Mouse (Mus musculus) lung, postnatal 0 days (tissue): Measurements from ENCODE around the gene Pde8b. TPM values are rescaled to one million over a fixed set of nuclear protein-coding genes. Genes with fewer than 3 reads are reported as not detected.
A peak's percentile ranks its signal among the peaks of the same experiment; 100 is the strongest.

Source experiments
- ATAC-seq: fragments of 200-750 bp; cut with Nextera tagmentation; 2 replicates; pipeline ENCODE4 v1.8.0; 2017; ENCODE audit warnings: moderate library complexity
- DNase-seq: peaks from one replicate; pipeline ENCODE4 v3.0.0-alpha.2; 2016; ENCODE audit warnings: low spot score
- H3K27ac ChIP-seq: fragments of 300-500 bp; sonication (generic); 2 replicates; pipeline ENCODE4 v1.5.1; 2014; ENCODE audit warnings: antibody characterized with exemption, mild to moderate bottlenecking, low read length, mixed read lengths
- H3K27me3 ChIP-seq: fragments of 300-500 bp; sonication (generic); replicated peaks from 2 replicates; pipeline ENCODE4 v1.6.1; 2014; ENCODE audit warnings: low read length, mixed read lengths; ENCODE audit not compliant: insufficient read depth
- H3K36me3 ChIP-seq: fragments of 300-500 bp; sonication (generic); 2 replicates; pipeline ENCODE4 v1.6.1; 2014; ENCODE audit warnings: low read length, mixed read lengths; ENCODE audit not compliant: insufficient read depth
- H3K4me1 ChIP-seq: fragments of 300-500 bp; sonication (generic); 2 replicates; pipeline ENCODE4 v1.6.1; 2014; ENCODE audit warnings: antibody characterized with exemption, low read depth, low read length, mixed read lengths; ENCODE audit not compliant: insufficient read depth
- H3K4me2 ChIP-seq: fragments of 300-500 bp; sonication (generic); replicated peaks from 2 replicates; pipeline ENCODE4 v1.6.1; 2014; ENCODE audit warnings: low read depth, mild to moderate bottlenecking, low read length, moderate library complexity, mixed read lengths
- H3K4me3 ChIP-seq: fragments of 300-500 bp; sonication (generic); 2 replicates; pipeline ENCODE4 v1.5.1; 2014; ENCODE audit warnings: low read depth, low read length
- H3K9ac ChIP-seq: fragments of 300-500 bp; sonication (generic); replicated peaks from 2 replicates; pipeline ENCODE4 v1.6.1; 2014; ENCODE audit warnings: low read depth, mild to moderate bottlenecking
- H3K9me3 ChIP-seq: fragments of 300-500 bp; sonication (generic); 2 replicates; pipeline ENCODE4 v1.6.1; 2016; ENCODE audit warnings: low read length, mixed read lengths
- CTCF ChIP-seq: IDR thresholded peaks from 2 replicates; pipeline ENCODE4 v1.5.1; 2016; ENCODE audit warnings: antibody characterized with exemption, mild to moderate bottlenecking
- EP300 ChIP-seq: IDR thresholded peaks from 2 replicates; pipeline ENCODE4 v1.6.1; 2016; ENCODE audit warnings: antibody characterized with exemption, mild to moderate bottlenecking, control low read depth
- WGBS: fragments of 180-500 bp; shearing (Covaris S2); extraction: QIAGEN DNeasy Blood & Tissue Kit; methylation state at CpG from one replicate; pipeline ENCODE4 v1.1.7; 2014; 5-methylcytosine and 5-hydroxymethylcytosine counted together
- polyA plus RNA-seq: library from polyadenylated mRNA; unstranded; fragments of >200 nt; fragmentation: Nextera tagmentation; extraction: Ambion mirVana; gene quantifications from 2 replicates; pipeline ENCODE4 v1.2.1, GENCODE M21; 2015

Pde8b gene
- polyA plus RNA-seq = 18.1 and 19.3 TPM in 2 replicates

GRCm38 (mm10) chr13:95249511-95250456 is at the start of gene Pde8b:
Gene Pde8b, minus strand, starts transcription at chr13:95250336.
- Histone ChIP-seq H3K27ac (no peak within 1 kb of the TSS), H3K27me3 (no peaks in the 10 kb centered on the region), H3K9me3 (no peaks in the 10 kb centered on the region), H3K36me3 (no peaks in the 10 kb centered on the region), H3K9ac (no peak within 1 kb of the TSS), H3K4me2 (peak within 1 kb of the TSS; percentile 54), H3K4me1 (no peaks in the 10 kb centered on the region), H3K4me3 (peak within 1 kb of the TSS; percentile 27; the same call in 1 of the 2 replicates)
- 5% methylated on average over 35 of the region's 37 CpGs for WGBS
- TF ChIP-seq CTCF = peak; percentile 55
- no peak for TF ChIP-seq EP300
- DNase-seq (peak; percentile 31), ATAC-seq (peak; percentile 47)

GRCm38 (mm10) chr13:95291983-95292382 is 41.8 kb upstream of the Pde8b start:
- Histone ChIP-seq H3K9ac (no peak overlapping the region), H3K4me2 (no peak overlapping the region), H3K27ac (no peak overlapping the region), H3K9me3 (no peaks in the 10 kb centered on the region), H3K27me3 (no peaks in the 10 kb centered on the region), H3K4me1 (no peaks in the 10 kb centered on the region), H3K36me3 (no peaks in the 10 kb centered on the region), H3K4me3 (no peak overlapping the region)
- TF ChIP-seq EP300 (no peak), CTCF (no peak)
- ATAC-seq (no peak), DNase-seq (no peak)
- 79% methylated on average over 4 of the region's 4 CpGs for WGBS

GRCm38 (mm10) chr13:95288027-95288426 is 37.9 kb upstream of the Pde8b start:
- Histone ChIP-seq H3K36me3 (no peaks in the 10 kb centered on the region), H3K9ac (no peak overlapping the region), H3K27me3 (no peaks in the 10 kb centered on the region), H3K4me1 (no peaks in the 10 kb centered on the region), H3K4me3 (no peak overlapping the region), H3K27ac (no peak overlapping the region), H3K9me3 (no peaks in the 10 kb centered on the region), H3K4me2 (no peak overlapping the region)
- WGBS = 58% methylated on average over 7 of the region's 7 CpGs
- TF ChIP-seq CTCF (no peak), EP300 (no peak)
- no peak for DNase-seq
- no peak for ATAC-seq

- WGBS = under 1% methylated on average over 7 of the region's 7 CpGs
- H3K4me2 ChIP-seq = no peak overlapping the region
Measured at GRCm38 (mm10) chr13:95286989-95287388, 36.9 kb upstream of the Pde8b start.

GRCm38 (mm10) chr13:95281740-95282673 is 31.9 kb upstream of the Pde8b start:
- Histone ChIP-seq H3K9me3 (no peaks in the 10 kb centered on the region), H3K4me3 (no peak overlapping the region), H3K9ac (no peak overlapping the region), H3K27me3 (no peaks in the 10 kb centered on the region), H3K4me1 (no peaks in the 10 kb centered on the region), H3K4me2 (no peak overlapping the region), H3K27ac (no peak overlapping the region), H3K36me3 (no peaks in the 10 kb centered on the region)
- 33% methylated on average over 6 of the region's 7 CpGs for WGBS
- DNase-seq (peak; percentile 15), ATAC-seq (peak; percentile 40; the same call in 1 of the 2 replicates)
- TF ChIP-seq CTCF (no peak), EP300 (no peak)

More at GRCm38 (mm10) chr13:95286989-95287388, 36.9 kb upstream of the Pde8b start:
- Histone ChIP-seq H3K27ac (no peak overlapping the region), H3K4me1 (no peaks in the 10 kb centered on the region), H3K9ac (no peak overlapping the region), H3K36me3 (no peaks in the 10 kb centered on the region), H3K27me3 (no peaks in the 10 kb centered on the region), H3K9me3 (no peaks in the 10 kb centered on the region), H3K4me3 (no peak overlapping the region)
- DNase-seq (peak; percentile 92), ATAC-seq (peak; percentile 78)
- TF ChIP-seq EP300 (no peak), CTCF (peak; percentile 98)
